In the genomic region with DNA sequence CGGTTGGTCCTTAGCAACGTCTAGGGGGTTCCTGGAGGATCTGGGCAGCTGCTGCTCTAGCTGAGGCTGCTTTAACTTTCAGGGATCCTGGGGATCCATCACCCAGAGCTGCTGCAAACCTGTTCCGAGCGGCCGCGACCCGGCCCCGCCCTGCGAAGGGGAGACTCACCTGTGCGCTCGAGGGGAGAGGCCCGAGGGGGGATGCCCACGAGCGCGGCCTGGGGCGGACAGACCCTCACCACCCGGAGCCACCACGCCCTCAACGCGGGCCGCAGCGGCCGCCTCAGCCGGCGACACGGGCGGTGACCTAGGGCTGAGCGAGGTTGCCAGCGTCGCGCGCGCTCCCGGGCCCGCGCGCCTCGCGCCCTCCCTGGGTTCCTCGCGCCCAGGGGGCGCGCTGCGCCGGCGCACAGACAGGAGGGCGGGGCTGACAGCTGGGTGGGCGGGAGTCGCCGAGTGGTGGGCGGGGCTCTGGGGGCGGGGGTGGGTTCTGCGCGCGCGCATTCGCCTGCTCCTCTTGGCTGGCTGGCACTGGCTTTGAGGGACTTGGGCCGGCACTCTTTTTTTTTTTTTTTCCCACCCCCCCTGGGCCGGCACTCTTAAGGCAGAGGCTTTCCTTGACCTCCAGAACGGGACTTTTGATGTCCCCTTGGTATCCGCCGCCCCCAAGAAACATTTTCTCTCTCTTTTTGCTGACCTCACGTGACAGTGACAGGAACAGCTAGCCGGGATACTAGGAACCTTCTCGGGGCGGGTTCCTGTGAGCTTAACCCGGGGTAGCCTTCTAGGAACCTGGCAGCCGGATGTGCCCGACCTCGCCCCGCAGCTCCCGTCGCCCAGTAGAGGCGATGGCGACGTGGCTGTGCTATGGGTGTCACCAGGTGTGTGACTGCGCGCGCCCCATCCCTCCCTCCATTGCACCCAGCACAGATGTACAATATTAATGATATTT, we compare ENCODE assay signal across 7 mouse cellular contexts. TPM values are rescaled to one million over a fixed set of nuclear protein-coding genes. Genes with fewer than 3 reads are reported as not detected.
DNase-seq lines count a peak whose midpoint lies in the region; ATAC-seq lines count a peak whose summit lies in the region.

Rcan3 (minus strand) TSS at position 411 of the 952 bp plus-strand sequence.

- no peaks in the 10 kb centered on the region for H3K9me3 ChIP-seq in intestine, embryonic 14.5 days (ENCODE audit: control insufficient read depth, low read length)
- no peaks in the 10 kb centered on the region for H3K9me3 ChIP-seq in midbrain, embryonic 10.5 days (replicated peaks)

- peak; percentile 91 for DNase-seq in adrenal gland, postnatal 10 days
- DNase-seq in embryo, embryonic 11 days = peak; percentile 93
- DNase-seq in gastrocnemius, postnatal 25 days = peak; percentile 82
- DNase-seq in intestine, embryonic 14.5 days (ENCODE audit: low spot score) = peak; percentile 91
- DNase-seq in left cerebral cortex, postnatal 36 days (ENCODE audit: low spot score in 2 of 2) = peak; percentile 42 to 49
- DNase-seq in midbrain, embryonic 10.5 days (ENCODE audit: low spot score) = peak; percentile 91
- DNase-seq in right cerebral cortex, postnatal 36 days (ENCODE audit: low spot score in 2 of 2) = peak; percentile 31

- H3K9ac ChIP-seq in intestine, embryonic 14.5 days (ENCODE audit: low read length) = peak within 1 kb of the TSS; percentile 68

- peak; percentile 74 for ATAC-seq in intestine, embryonic 14.5 days (replicated peaks; ENCODE audit: low FRiP score, low TSS enrichment, low read depth)

- WGBS in intestine, embryonic 14.5 days = under 1% methylated on average over 68 of the region's 79 CpGs
- WGBS in midbrain, embryonic 10.5 days = 1% methylated on average over 78 of the region's 79 CpGs

- no peaks in the 10 kb centered on the region for H3K27me3 ChIP-seq in intestine, embryonic 14.5 days (replicated peaks; ENCODE audit: control insufficient read depth, insufficient read depth, low read length)
- peaks cover 23% of the 10 kb centered on the region for H3K27me3 ChIP-seq in midbrain, embryonic 10.5 days (ENCODE audit: low read depth, poor library complexity, severe bottlenecking)

- H3K4me2 ChIP-seq in intestine, embryonic 14.5 days (ENCODE audit: low read length) = peak within 1 kb of the TSS; percentile 96

- H3K4me1 ChIP-seq in intestine, embryonic 14.5 days (replicated peaks; ENCODE audit: control insufficient read depth, insufficient read depth, low read length) = peaks cover 6% of the 10 kb centered on the region
- H3K4me1 ChIP-seq in midbrain, embryonic 10.5 days = peaks cover 22% of the 10 kb centered on the region

- no peaks in the 10 kb centered on the region for H3K36me3 ChIP-seq in intestine, embryonic 14.5 days (ENCODE audit: control insufficient read depth, insufficient read depth, low read length)
- no peaks in the 10 kb centered on the region for H3K36me3 ChIP-seq in midbrain, embryonic 10.5 days

- peak within 1 kb of the TSS; percentile 54 for H3K27ac ChIP-seq in intestine, embryonic 14.5 days (ENCODE audit: low read depth)
- H3K27ac ChIP-seq in midbrain, embryonic 10.5 days (replicated peaks) = peak within 1 kb of the TSS; percentile 88

- peak within 1 kb of the TSS; percentile 61 for H3K4me3 ChIP-seq in intestine, embryonic 14.5 days (ENCODE audit: low read depth, low read length)
- peak within 1 kb of the TSS; percentile 79 for H3K4me3 ChIP-seq in midbrain, embryonic 10.5 days

- intact Hi-C loops in left cerebral cortex, postnatal 36 days (cut with DNase I) = no loop called here

RNA-seq across cellular contexts. Expression of gene Rcan3, which starts in this region (rescaled TPM):
- 10 to 100 TPM; 18.0 to 23.0 TPM for total RNA-seq in adrenal gland, postnatal 10 days (2021)
- 1 to 10 TPM; 4.5 to 4.7 TPM for total RNA-seq in gastrocnemius, postnatal 25 days (2021)
- polyA plus RNA-seq in intestine, embryonic 14.5 days (2014; fragmentation: Nextera tagmentation; extraction: Ambion mirVana) = 16.1 and 18.4 TPM in 2 replicates
- 10 to 100 TPM; 25.3 to 30.3 TPM for total RNA-seq in left cerebral cortex, postnatal 36 days (2021)
- polyA plus RNA-seq in midbrain, embryonic 10.5 days (2016; fragmentation: Nextera tagmentation; extraction: Ambion mirVana) = 9.4 and 10.3 TPM in 2 replicates

Comparison
In these comparisons a context has a peak if more than half of its experiments do, and no peak if none do; other contexts are left out.
1. Peak in every context shown above with its lines: DNase-seq, ATAC-seq, H3K4me3 ChIP-seq and H3K27ac ChIP-seq.
2. DNase-seq: peak in every context shown above with its lines; median percentile 93 in embryo, embryonic 11 days; 91 in adrenal gland, postnatal 10 days; 91 in intestine, embryonic 14.5 days; 91 in midbrain, embryonic 10.5 days; 82 in gastrocnemius, postnatal 25 days; 46 in left cerebral cortex, postnatal 36 days; 31 in right cerebral cortex, postnatal 36 days.